Mouse (Mus musculus) heart, embryonic 10.5 days (tissue): ENCODE measurements around the gene Cdkn1c. TPM values are rescaled to one million over a fixed set of nuclear protein-coding genes. Genes with fewer than 3 reads are reported as not detected.

Experiments
- DNase-seq: peaks from one replicate; pipeline ENCODE4 v3.0.0-alpha.2; 2017; ENCODE audit warnings: low spot score
- H3K27ac ChIP-seq: fragments of 300-500 bp; sonication (generic); 2 replicates; pipeline ENCODE4 v1.5.1; 2016; ENCODE audit warnings: mild to moderate bottlenecking
- H3K27me3 ChIP-seq: fragments of 300-500 bp; sonication (generic); 2 replicates; pipeline ENCODE4 v1.6.1; 2016; ENCODE audit warnings: mild to moderate bottlenecking; ENCODE audit not compliant: poor library complexity, insufficient read depth, severe bottlenecking
- H3K36me3 ChIP-seq: fragments of 300-500 bp; sonication (generic); 2 replicates; pipeline ENCODE4 v1.6.1; 2016; ENCODE audit warnings: mild to moderate bottlenecking, moderate library complexity
- H3K4me1 ChIP-seq: fragments of 300-500 bp; sonication (generic); 2 replicates; pipeline ENCODE4 v1.6.1; 2016; ENCODE audit warnings: mild to moderate bottlenecking
- H3K4me3 ChIP-seq: fragments of 300-500 bp; sonication (generic); 2 replicates; pipeline ENCODE4 v1.5.1; 2016; ENCODE audit warnings: mild to moderate bottlenecking, moderate library complexity
- H3K9me3 ChIP-seq: fragments of 300-500 bp; sonication (generic); 2 replicates; pipeline ENCODE4 v1.6.1; 2016; ENCODE audit warnings: mild to moderate bottlenecking, moderate library complexity
- WGBS: fragments of 180-500 bp; shearing (Covaris S2); methylation state at CpG from one replicate; pipeline ENCODE4 v1.1.7; 2016; 5-methylcytosine and 5-hydroxymethylcytosine counted together
- polyA plus RNA-seq: library from polyadenylated mRNA; unstranded; fragments of >200 nt; fragmentation: Nextera tagmentation; extraction: Ambion mirVana; gene quantifications from 2 replicates; pipeline ENCODE4 v1.2.1, GENCODE M21; 2016

Gene Cdkn1c
- polyA plus RNA-seq, 1 experiment from 2014 or later: 1,694 TPM

GRCm38 (mm10) chr7:143466099-143466677 is 5.3 kb upstream of the Cdkn1c start:
- no peak overlapping the region for H3K4me3 ChIP-seq
- no peaks in the 10 kb centered on the region for H3K36me3 ChIP-seq
- peaks cover 59% of the 10 kb centered on the region for H3K4me1 ChIP-seq
- peak; percentile 89 for DNase-seq
- WGBS: 34% methylated on average over 14 of the region's 14 CpGs
- H3K27ac ChIP-seq: peak overlapping the region; percentile 85; the same call in 1 of the 2 replicates
- H3K9me3 ChIP-seq: peaks cover 2% of the 10 kb centered on the region
- H3K27me3 ChIP-seq: peaks cover 19% of the 10 kb centered on the region

DNA sequence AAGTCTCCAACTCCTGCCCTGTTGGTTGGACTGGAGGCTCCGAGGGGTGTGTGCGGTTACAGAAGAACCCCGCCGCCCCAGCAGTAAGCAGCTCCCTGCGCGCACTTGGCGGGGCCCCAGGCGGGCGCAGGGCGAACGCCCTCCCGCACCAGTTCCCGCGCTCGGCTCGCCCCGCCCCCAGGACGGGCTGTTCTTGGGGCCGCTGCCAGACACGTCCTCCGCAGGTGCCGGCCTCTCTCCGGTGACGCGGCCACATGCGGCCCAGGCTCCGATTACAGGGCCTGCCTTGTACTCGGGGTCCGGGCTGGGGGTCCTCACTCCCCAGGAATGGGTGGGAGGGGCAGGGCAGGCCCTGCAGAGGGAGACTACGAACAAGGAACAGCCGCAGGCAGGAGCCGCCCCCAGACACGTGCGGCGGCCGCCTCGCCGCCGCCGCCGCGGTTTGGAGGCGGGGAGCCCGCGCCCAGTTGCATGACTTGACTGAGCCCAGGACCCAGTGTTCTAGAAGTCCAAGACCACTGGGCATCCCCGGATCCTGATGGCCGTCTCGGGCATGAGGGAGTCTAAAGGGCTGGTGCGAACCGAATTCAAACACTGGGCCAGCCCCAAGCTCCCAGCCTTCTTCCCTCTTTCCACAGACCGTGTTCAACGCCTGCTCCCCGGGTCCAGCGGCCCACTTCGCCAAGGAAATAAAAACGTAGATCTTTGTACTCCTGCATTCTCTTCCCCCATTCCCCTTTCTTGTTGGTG is 4.1 kb upstream of the Cdkn1c start:
- H3K4me1 ChIP-seq: peaks cover 69% of the 10 kb centered on the region
- WGBS: 17% methylated on average over 56 of the region's 56 CpGs
- H3K27ac ChIP-seq: peak overlapping the region; percentile 85
- peak overlapping the region; percentile 58 for H3K4me3 ChIP-seq
- no peak for DNase-seq
- H3K36me3 ChIP-seq: 0 out of 2 replicates have a peak, but pooled peaks cover under 1% of the 10 kb centered on the region
- H3K9me3 ChIP-seq: peaks cover 14% of the 10 kb centered on the region
- H3K27me3 ChIP-seq: peaks cover 23% of the 10 kb centered on the region

DNA sequence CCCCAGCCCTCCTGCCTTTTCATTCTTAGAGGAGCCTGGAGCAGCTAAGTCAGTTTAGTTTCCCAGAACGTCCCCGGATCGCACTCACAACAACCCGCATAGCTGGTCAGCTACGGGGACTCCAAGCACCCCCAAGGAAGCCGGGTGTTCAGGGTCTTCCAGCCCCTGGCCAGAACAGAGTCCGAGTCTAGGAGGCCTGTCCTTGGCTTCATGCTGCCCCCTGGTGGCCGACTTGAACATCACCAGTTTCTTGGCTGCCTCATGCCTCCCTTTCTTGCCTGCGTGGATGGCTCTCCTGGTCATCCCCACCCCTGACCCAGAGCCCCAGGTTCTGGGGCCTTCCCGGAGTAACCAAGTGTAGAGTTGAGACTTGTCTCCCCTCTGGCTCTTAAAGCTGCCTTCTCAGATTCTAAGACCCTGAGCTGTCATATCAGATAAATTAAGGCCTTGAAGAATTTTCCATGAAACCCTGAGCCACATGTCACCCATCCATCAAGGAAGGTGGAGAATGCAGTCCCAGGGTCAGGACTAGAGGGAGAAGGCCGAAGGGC is 3.1 kb upstream of the Cdkn1c start:
- peak overlapping the region; percentile 85 for H3K27ac ChIP-seq
- H3K4me1 ChIP-seq: peaks cover 71% of the 10 kb centered on the region
- peak; percentile 91 for DNase-seq

DNA sequence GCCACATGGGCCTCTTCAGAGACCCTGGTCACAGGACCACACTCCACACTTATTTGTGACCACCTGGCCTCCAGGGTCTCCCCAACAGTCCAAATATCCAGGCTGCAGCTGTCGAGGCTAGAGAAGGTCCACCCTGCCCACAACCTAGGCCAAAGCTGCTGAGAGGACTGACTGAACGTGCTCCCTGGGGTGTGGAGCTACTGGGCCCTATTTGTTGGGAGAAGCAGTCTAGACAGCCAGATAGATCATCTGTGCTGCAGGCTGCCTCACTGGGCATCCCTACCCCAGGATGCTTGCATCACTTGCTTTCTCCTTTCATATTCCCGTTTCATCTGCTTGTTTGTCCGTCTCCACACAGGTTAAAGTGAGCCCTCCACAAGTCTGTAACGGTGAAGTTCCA is 1.7 kb upstream of the Cdkn1c start:
- no peak for DNase-seq
- H3K4me3 ChIP-seq: no peak overlapping the region
- WGBS: 68% methylated on average over 5 of the region's 5 CpGs
- H3K4me1 ChIP-seq: peaks cover 63% of the 10 kb centered on the region
- H3K36me3 ChIP-seq: peaks cover 19% of the 10 kb centered on the region; the same call in 1 of the 2 replicates
- peaks cover 17% of the 10 kb centered on the region for H3K9me3 ChIP-seq
- H3K27ac ChIP-seq: peak overlapping the region; percentile 85; the same call in 1 of the 2 replicates
- peaks cover 43% of the 10 kb centered on the region for H3K27me3 ChIP-seq

More for the DNA sequence above, 3.1 kb upstream of the Cdkn1c start:
- Histone ChIP-seq H3K36me3 (peaks cover 11% of the 10 kb centered on the region; the same call in 1 of the 2 replicates), H3K27me3 (peaks cover 33% of the 10 kb centered on the region), H3K4me3 (0 out of 2 replicates have a peak overlapping the region, but pooled peaks have one; percentile 16), H3K9me3 (peaks cover 17% of the 10 kb centered on the region)
- 31% methylated on average over 11 of the region's 11 CpGs for WGBS

GRCm38 (mm10) chr7:143461920-143462319 is 1.1 kb upstream of the Cdkn1c start:
- WGBS: 32% methylated on average over 11 of the region's 11 CpGs
- H3K9me3 ChIP-seq: peaks cover 17% of the 10 kb centered on the region
- H3K4me3 ChIP-seq: peak overlapping the region; percentile 72; the same call in 1 of the 2 replicates
- H3K27ac ChIP-seq: peak overlapping the region; percentile 88
- peaks cover 19% of the 10 kb centered on the region; the same call in 1 of the 2 replicates for H3K36me3 ChIP-seq
- H3K4me1 ChIP-seq: peaks cover 60% of the 10 kb centered on the region
- H3K27me3 ChIP-seq: peaks cover 45% of the 10 kb centered on the region
- no peak for DNase-seq

- Histone ChIP-seq H3K27me3 (peaks cover 45% of the 10 kb centered on the region), H3K27ac (peak overlapping the region; percentile 88), H3K9me3 (peaks cover 17% of the 10 kb centered on the region), H3K4me3 (peak overlapping the region; percentile 72), H3K36me3 (peaks cover 19% of the 10 kb centered on the region; the same call in 1 of the 2 replicates), H3K4me1 (peaks cover 63% of the 10 kb centered on the region)
- WGBS: 31% methylated on average over 24 of the region's 32 CpGs
- DNase-seq: no peak
Observed at GRCm38 (mm10) chr7:143461294-143461870, 532 bp upstream of the Cdkn1c start.

DNA sequence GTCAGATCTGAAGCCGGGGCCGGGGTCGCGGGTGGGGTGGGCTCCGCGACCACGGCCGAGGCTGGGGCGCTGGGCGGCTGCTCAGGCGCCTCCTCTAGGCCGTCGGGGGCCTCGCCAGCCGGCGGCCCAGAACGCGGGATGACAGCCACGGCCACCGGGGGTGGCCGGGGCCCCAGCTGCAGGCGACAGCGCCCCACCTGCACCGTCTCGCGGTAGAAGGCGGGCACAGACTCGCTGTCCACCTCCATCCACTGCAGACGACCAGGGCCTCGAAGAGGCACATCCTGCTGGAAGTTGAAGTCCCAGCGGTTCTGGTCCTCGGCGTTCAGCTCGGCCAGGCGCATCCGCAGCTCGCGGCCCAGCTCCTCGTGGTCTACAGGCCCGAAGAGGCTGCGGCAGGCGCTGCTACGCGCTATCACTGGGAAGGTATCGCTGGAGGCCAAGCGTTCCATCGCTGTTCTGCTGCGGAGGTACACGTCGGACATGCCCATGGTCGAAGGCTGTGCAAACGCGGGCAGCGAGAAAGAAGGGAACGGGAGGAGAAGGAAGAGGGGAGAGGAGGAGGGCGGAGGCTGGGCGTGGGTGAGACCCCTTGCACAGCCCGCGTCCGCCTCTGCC is 524 bp downstream of the Cdkn1c start:
- peaks cover 19% of the 10 kb centered on the region; the same call in 1 of the 2 replicates for H3K36me3 ChIP-seq
- peak overlapping the region; percentile 92 for H3K27ac ChIP-seq
- H3K4me1 ChIP-seq: peaks cover 61% of the 10 kb centered on the region
- peak overlapping the region; percentile 72 for H3K4me3 ChIP-seq
- peaks cover 17% of the 10 kb centered on the region for H3K9me3 ChIP-seq
- WGBS: 23% methylated on average over 60 of the region's 60 CpGs
- DNase-seq: no peak
- peaks cover 42% of the 10 kb centered on the region for H3K27me3 ChIP-seq

DNA sequence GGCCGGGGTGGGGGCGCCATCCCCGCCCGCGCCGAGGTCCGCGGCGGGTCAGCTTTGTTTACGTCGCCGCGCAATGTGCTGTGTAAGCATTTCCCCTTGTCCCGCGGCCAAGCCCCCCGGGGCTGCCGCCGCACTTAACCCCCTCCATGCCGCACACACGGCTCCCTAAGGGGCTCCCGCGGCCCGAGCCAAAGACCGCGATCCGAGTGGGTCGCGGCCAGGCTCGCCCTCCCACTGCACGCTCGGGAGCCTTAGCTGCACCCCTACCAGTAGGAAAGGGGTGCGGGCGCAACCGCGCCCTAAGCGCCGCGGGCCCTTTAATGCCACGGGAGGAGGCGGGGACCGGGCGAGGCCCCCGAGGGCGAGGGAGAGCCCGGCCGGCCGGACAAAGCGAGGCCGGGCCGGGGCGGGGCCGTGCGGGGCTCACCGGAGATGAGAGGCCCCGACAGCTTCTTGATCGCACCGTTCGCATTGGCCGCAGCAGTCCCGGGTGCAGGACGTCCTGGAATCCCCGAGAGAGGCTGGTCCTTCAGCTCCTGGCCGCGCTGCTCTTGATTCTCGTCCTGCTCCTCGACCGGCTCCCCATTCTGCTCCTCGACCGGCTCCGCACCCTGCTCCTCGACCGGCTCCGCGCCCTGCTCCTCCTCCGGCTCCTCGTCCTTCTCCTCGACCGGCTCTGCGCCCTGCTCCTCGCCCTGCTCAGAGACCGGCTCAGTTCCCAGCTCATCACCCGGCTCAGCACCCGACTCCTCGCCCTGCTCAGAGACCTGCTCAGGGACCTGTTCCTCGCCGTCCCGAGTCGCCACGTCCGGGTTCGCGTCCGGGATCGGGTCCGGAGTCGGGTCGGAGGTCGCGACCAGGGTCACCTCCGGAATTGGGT is 1.3 kb downstream of the Cdkn1c start:
- Histone ChIP-seq H3K9me3 (peaks cover 17% of the 10 kb centered on the region), H3K36me3 (peaks cover 19% of the 10 kb centered on the region; the same call in 1 of the 2 replicates), H3K4me3 (peak overlapping the region; percentile 72), H3K27me3 (peaks cover 34% of the 10 kb centered on the region), H3K27ac (peak overlapping the region; percentile 92), H3K4me1 (peaks cover 53% of the 10 kb centered on the region)
- 19% methylated on average over 99 of the region's 100 CpGs for WGBS
- no peak for DNase-seq

DNA sequence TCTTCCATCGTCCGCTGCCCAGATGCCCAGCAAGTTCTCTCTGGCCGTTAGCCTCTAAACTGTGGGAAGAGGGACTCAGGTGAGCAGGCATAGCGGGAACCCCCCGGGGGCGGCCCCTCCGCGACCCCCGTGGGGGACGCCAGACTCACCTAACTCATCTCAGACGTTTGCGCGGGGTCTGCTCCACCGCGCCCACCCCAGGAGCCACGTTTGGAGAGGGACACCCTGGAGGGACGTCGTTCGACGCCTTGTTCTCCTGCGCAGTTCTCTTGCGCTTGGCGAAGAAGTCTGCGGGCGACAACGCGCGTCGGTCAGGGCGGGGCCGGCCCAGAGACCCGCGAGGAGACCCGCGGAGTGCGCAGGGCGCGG is 1.9 kb downstream of the Cdkn1c start:
- H3K27ac ChIP-seq: peak overlapping the region; percentile 92
- H3K27me3 ChIP-seq: peaks cover 34% of the 10 kb centered on the region
- no peak for DNase-seq
- peaks cover 47% of the 10 kb centered on the region for H3K4me1 ChIP-seq
- peaks cover 17% of the 10 kb centered on the region for H3K9me3 ChIP-seq
- 16% methylated on average over 38 of the region's 38 CpGs for WGBS
- H3K36me3 ChIP-seq: peaks cover 19% of the 10 kb centered on the region; the same call in 1 of the 2 replicates
- H3K4me3 ChIP-seq: peak overlapping the region; percentile 72

GRCm38 (mm10) chr7:143447130-143447529 is 13.7 kb downstream of the Cdkn1c start:
- Histone ChIP-seq H3K4me3 (no peak overlapping the region), H3K27me3 (peaks cover 62% of the 10 kb centered on the region), H3K9me3 (no peaks in the 10 kb centered on the region), H3K36me3 (no peaks in the 10 kb centered on the region), H3K4me1 (peaks cover 19% of the 10 kb centered on the region), H3K27ac (no peak overlapping the region)
- no peak for DNase-seq
- WGBS: 67% methylated on average over 2 of the region's 2 CpGs

GRCm38 (mm10) chr7:143445651-143446460 is 15.0 kb downstream of the Cdkn1c start:
- Histone ChIP-seq H3K4me3 (peak overlapping the region; percentile 60), H3K27me3 (peaks cover 72% of the 10 kb centered on the region), H3K9me3 (no peaks in the 10 kb centered on the region), H3K36me3 (no peaks in the 10 kb centered on the region), H3K27ac (peak overlapping the region; percentile 86), H3K4me1 (peaks cover 19% of the 10 kb centered on the region)
- 6% methylated on average over 53 of the region's 53 CpGs for WGBS
- DNase-seq: no peak
